ENCODE assay signal across 10 mouse cellular contexts in the genomic region with DNA sequence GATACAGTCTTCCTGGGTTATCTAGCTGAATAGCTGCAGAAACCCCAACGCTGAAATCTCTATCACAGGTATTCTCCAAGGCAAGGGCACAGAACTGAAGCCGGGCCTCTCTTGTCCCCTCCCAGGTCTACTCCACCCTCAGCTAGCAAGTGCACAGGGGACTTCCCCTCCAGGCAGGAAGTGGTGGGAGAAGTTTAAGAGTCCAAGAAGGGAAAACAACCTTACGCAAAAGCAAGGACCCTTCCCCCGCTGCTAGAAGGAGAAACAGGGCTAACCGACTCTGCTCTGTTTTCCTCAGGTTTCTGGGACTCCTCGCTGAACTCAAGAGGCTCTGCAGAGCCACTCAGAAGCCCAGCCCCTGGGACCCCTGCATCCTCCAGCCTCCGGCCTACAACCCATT.
A peak's percentile ranks its signal among the peaks of the same experiment; 100 is the strongest.
DNase-seq lines count a peak whose midpoint lies in the region; ATAC-seq and TF ChIP-seq lines count a peak whose summit lies in the region.
"Had no signal": no experiment of that assay in that cellular context is flagged by ENCODE, and none has a peak within 500 bp of the region (broad histone marks: within the 10 kb centered on the region; RNA-seq: fewer than 3 reads in every experiment).

No protein-coding gene starts in this region.

- peak; percentile 56 to 61 for DNase-seq in B cell, adult 2 months
- DNase-seq in T-cell, adult 2 months (ENCODE audit: low spot score) = peak; percentile 91
- DNase-seq in lung, adult 18-20 months = peak; percentile 49 to 52
- DNase-seq in right cerebral cortex, postnatal 25 days = no peak
- no peak for DNase-seq in hindbrain, postnatal 0 days (ENCODE audit: low spot score)
- no peak for DNase-seq in heart, postnatal 36 days

- no peak overlapping the region for H3K9ac ChIP-seq in hindbrain, postnatal 0 days (replicated peaks; ENCODE audit: low read length)
- no peak overlapping the region for H3K9ac ChIP-seq in hindbrain, embryonic 12.5 days
- H3K9ac ChIP-seq: midbrain, embryonic 12.5 days had no signal

- no peaks in the 10 kb centered on the region for H3K9me3 ChIP-seq in hindbrain, postnatal 0 days (ENCODE audit: low read length)
- H3K9me3 ChIP-seq in hindbrain, embryonic 12.5 days (replicated peaks) = no peaks in the 10 kb centered on the region
- H3K9me3 ChIP-seq: midbrain, embryonic 12.5 days had no signal

- intact Hi-C loops in heart, postnatal 36 days (cut with DNase I) = no loop called here

- no peak for ATAC-seq in hindbrain, postnatal 0 days
- ATAC-seq in hindbrain, embryonic 12.5 days (ENCODE audit: low FRiP score) = no peak

- H3K36me3 ChIP-seq in small intestine, adult 2 months (ENCODE audit: control insufficient read depth, insufficient read depth, low read length) = peaks cover 13% of the 10 kb centered on the region
- H3K36me3 ChIP-seq in hindbrain, postnatal 0 days (ENCODE audit: insufficient read depth, low read length) = no peaks in the 10 kb centered on the region
- no peaks in the 10 kb centered on the region for H3K36me3 ChIP-seq in hindbrain, embryonic 12.5 days
- H3K36me3 ChIP-seq: midbrain, embryonic 12.5 days had no signal

- peak overlapping the region; percentile 43 for H3K4me3 ChIP-seq in small intestine, adult 2 months (ENCODE audit: low read depth, low read length)
- no peak overlapping the region for H3K4me3 ChIP-seq in hindbrain, postnatal 0 days (ENCODE audit: low read length)
- no peak overlapping the region for H3K4me3 ChIP-seq in hindbrain, embryonic 12.5 days
- H3K4me3 ChIP-seq: erythroblast, embryonic 14.5 days; midbrain, embryonic 12.5 days had no signal

- TF ChIP-seq CTCF in small intestine, adult 2 months (IDR thresholded peaks at IDR 0.05; ENCODE audit: extremely low read depth, insufficient read length, insufficient replicate concordance, low read depth, low read length) = 0 out of 2 replicates have a peak, but pooled peaks have one; percentile 10
- TF ChIP-seq CTCF in hindbrain, postnatal 0 days (IDR thresholded peaks at IDR 0.05; ENCODE audit: low read depth) = no peak

- peaks cover 10% of the 10 kb centered on the region for H3K4me1 ChIP-seq in small intestine, adult 2 months (ENCODE audit: control insufficient read depth, insufficient read depth, insufficient read length, low read length)
- H3K4me1 ChIP-seq in hindbrain, postnatal 0 days (ENCODE audit: insufficient read depth, low read length) = no peaks in the 10 kb centered on the region
- no peaks in the 10 kb centered on the region for H3K4me1 ChIP-seq in hindbrain, embryonic 12.5 days
- H3K4me1 ChIP-seq: midbrain, embryonic 12.5 days had no signal

- WGBS in small intestine, adult 2 months = 64% methylated on average over 7 of the region's 7 CpGs
- WGBS in hindbrain, postnatal 0 days = 81% methylated on average over 7 of the region's 7 CpGs
- whole genome bisulfite sequencing in hindbrain, embryonic 12.5 days = 74% methylated on average over 7 of the region's 7 CpGs

- TF ChIP-seq POLR2A in small intestine, adult 2 months (IDR thresholded peaks at IDR 0.05; ENCODE audit: low read depth, low read length) = no peak

- no peaks in the 10 kb centered on the region for H3K27me3 ChIP-seq in small intestine, adult 2 months (ENCODE audit: control insufficient read depth, insufficient read depth, low read length)
- H3K27me3 ChIP-seq in hindbrain, postnatal 0 days (ENCODE audit: insufficient read depth, low read length) = no peaks in the 10 kb centered on the region
- H3K27me3 ChIP-seq in hindbrain, embryonic 12.5 days = no peaks in the 10 kb centered on the region
- H3K27me3 ChIP-seq: midbrain, embryonic 12.5 days had no signal

- H3K4me2 ChIP-seq in hindbrain, postnatal 0 days (ENCODE audit: low read depth, low read length) = no peak overlapping the region
- no peak overlapping the region for H3K4me2 ChIP-seq in hindbrain, embryonic 12.5 days (replicated peaks)
- H3K4me2 ChIP-seq: midbrain, embryonic 12.5 days had no signal

- H3K27ac ChIP-seq in small intestine, adult 2 months (ENCODE audit: insufficient read depth, low read depth, low read length) = peak overlapping the region; percentile 51; the same call in 1 of the 2 replicates
- no peak overlapping the region for H3K27ac ChIP-seq in hindbrain, postnatal 0 days
- H3K27ac ChIP-seq in hindbrain, embryonic 12.5 days = no peak overlapping the region
- H3K27ac ChIP-seq: midbrain, embryonic 12.5 days had no signal

Comparison
In these comparisons a context has a peak if more than half of its experiments do, and no peak if none do; other contexts are left out.
1. DNase-seq: peak in B cell, adult 2 months (2 of 2), T-cell, adult 2 months (single experiment) and lung, adult 18-20 months (2 of 2); none in right cerebral cortex, postnatal 25 days (single experiment), hindbrain, postnatal 0 days (single experiment) and heart, postnatal 36 days (0 of 2).